Mouse (Mus musculus) left cerebral cortex, adult 18-20 months (tissue): ENCODE measurements at regions not wholly inside any gene's neighbourhood (a gene's known extent, or its start where the extent isn't known, plus 50 kb on each side); places are given as distances from the start of the nearest gene placed in this dataset.

ENCODE experiments used
- DNase-seq, 2 experiments: peaks; one replicate each; pipeline ENCODE4 v3.0.0; 2021 to 2022; ENCODE audit warnings: low spot score in 2 of 2, mixed read lengths in 1 of 2

DNA sequence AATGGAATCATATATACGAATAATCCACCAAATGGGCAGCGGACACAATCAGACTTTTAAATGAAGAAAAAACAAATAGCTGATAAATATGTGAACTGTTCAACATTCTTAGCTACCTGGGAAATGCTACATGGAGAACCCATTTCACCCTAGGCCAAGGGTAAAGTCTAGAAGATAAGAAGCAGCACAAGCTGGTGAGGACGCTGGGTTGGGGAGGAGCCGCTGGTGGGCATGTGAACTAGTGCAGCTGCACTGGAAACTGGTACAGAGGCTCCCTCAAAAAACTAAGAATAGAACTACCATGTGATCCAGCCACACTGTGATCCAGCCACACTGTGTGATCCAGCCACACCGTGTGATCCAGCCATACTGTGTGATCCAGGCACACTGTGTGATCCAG lies 198.8 kb upstream of the Bmper start:
- DNase-seq = no peak

DNA sequence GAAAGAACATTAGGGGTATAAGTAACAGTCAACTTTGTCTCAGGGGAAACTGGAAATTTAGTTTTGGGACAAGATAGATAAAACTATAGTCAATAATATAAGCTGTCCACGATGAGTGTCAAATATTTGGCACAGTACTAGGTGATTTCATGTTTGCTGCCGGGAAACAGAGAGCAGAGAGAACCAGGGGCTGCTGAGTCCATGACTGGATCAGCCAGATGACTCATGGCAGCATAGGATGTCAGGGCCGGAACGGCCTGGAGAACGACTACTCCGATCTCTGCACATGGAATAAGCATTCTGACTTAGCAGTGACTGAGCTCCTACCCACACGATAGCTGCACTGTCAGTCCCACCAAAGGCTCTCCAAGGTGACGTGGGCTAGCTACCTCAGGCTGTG lies 197.6 kb upstream of the Bmper start:
- no peak for DNase-seq

DNA sequence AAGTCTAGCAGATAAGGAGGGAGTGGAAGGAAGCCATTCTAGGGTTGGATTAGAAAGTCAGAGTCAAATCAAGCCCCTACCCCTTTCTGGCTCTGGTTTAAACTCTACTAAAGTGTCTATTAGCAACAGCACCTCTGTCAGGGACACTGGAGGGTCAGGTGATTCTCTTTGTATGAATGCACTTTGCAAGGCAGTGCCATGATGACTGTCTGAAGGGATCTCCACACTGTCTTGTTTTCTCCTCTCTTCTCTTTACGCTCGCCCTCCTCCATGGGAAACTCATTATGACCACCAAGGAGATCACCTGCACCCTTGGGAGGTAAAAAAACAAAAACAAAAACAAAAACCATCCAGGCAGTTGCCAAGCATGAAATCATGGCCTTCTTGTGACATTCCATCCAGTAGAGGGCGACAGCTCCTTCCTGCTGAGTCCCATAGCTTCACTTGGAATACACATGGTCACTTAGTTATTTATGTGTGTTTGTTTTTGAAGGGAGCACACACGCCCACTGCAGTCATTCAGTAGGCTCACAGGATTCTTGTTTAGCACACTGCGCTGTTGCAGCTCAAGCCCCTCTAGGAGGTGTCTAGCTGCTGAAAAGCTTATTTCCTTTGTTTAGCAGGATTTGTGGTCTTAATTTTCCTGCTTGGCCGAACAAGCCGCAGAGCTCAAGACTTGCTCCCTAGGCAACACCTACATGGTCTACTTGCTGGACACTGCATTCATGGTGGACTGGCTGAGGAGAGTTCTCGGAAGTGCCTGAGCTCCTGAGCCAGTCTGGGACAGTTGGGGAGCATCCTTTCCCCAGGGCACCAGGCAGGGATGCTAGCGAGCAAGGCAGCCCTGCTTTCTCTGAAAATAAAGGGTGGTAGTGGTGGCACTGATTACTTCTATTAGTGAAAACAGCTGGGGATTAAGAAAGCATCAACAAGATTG lies 195.2 kb upstream of the Bmper start:
- DNase-seq = peak; percentile 70 to 78

DNA sequence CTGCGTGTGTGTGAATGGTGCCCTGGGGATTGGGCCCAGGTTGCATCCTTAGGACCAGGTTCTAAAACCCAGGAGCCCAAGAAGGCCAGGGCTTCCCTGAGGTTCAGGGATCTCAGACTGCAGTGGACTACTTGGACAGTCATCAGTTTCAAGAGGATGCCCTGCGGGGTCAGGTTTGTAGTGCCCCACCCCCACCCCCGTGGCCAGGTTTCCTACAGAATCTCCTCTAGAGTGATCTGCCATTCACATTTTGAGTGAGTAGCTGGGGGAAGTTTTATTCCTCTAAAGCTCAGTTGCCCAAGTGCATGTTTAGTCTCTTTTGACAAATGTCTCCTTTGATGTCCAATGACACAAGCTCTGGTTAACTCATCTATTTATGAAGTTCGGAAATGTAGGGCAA lies 193.5 kb upstream of the Bmper start:
- DNase-seq = no peak

DNA sequence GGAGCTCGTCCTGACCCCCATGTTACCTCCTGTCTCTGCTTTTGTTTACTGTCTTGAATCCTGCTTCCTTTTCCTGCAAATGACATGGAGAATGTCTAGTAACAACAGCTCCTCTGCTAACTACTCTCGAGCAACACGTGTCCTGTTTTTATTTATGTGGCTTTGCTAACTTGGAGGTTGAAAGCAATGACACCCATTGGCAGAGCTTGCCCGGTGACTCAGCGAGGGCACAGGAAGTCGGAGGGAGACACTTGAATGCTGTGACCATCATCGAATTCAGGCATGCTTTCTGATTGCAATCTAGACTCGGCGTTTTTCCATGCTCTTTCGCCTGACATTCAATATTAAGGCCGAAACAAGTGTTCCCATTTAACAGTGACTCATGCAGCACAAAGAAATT lies 192.7 kb upstream of the Bmper start:
- no peak for DNase-seq

DNA sequence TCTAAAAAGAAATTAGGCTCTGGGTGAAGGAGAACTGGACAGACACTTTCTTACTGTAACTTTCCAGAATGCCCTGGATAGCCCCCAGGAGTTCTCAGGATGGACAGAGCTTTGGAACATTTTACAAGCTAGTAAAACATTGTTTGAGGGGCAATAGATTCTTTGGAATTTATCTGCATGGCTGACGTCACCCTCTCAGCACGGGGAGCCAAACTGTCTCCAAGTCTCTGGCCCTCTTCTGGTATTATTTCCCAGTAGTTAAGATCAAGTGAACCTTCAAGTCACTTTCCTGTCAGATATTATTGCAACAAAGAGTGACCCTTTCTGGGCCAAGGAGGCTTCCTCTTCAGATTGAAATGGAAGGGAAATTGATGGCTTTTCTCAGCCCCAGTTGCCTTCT lies 192.3 kb upstream of the Bmper start:
- no peak for DNase-seq

DNA sequence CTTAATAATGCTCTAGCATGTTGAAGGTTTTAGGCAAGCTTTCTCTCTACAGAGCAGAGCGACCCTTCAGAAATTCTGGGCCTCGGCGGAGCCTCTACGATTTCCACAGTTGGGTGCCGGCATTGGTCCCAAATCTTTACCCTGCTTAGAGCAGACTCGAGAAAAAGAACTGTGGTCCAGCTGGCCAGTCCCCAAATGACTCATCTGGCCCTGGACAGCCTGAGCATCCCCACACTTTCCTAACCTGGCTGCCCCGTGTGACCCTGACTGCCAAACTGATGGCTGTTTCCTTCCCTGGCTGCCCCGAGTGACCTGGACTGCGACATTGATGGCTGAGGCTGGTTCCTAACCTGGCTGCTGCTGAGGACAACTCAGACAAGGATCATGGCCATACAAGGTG lies 191.0 kb upstream of the Bmper start:
- no peak for DNase-seq

DNA sequence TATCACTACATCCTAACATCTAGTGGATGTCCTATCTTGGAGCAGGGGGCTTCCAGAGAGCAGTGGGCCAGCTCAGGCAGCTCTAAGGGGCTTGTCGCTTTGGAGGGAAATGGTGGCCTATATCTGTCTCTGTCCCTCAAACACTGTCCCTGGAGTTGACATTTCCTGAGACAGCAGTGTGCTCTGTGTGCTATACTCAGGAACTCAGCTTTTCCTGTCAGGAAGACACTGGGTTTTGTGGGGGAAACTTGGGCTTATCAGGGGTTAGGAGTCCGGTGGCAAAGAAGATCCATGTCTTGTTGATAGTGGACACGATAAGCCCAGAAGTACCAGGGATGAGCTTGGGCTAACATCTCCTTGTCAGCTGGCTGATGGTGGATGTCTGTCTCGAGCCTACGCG lies 187.6 kb upstream of the Bmper start:
- DNase-seq = no peak

DNA sequence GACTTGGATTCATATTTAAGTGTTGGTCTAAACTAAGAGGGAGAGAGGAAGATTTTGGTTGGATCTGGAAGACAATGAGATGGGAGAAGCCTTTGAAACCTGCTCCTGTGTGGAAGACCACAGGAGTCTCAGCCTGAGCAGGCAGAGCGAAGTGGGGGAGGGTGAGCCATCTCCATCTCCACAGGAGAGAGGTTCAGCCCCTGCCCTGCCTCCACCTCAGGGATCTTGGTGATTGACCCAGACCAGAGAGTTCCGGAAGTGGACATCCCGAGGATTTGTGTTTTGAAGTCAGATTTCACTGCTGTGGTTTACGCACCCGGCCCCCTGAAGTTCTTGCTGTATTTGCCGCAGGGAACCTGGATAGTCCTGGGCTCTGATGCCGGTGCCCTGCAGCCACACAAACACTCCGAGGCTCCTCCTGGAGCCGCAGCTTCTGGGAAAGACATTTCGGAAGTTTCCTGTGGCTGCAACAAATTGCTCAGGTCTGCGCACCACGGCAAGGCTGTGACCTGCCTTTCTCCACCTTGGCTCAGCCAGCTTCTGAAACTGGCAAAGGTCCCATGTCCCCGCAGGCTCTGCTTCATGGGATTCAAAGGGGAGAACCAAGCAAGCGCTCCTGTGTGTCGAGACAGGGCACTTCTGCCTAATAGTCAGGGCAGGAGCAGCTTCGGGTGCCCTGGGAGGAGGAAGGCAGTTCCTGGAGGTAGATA lies 186.8 kb upstream of the Bmper start:
- no peak for DNase-seq

DNA sequence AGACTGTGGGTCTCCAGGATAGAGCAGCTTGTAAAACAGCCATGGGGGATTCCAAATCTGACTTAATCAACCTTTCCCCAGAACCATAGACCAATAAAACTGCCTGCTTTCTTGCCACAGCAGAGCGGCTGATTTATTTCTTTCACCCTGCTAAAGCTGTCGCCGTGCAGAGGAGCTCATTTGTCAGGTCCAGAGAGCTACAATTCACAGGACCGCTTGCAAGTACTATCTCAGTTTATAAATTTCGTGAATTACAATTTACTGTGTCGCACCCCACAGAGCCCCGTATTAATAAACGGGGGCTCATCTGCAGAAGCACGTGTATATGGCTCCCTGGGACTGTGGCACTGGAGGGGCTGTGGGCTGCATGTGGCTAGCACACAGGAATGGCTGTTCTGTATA lies 185.4 kb upstream of the Bmper start:
- DNase-seq = no peak

DNA sequence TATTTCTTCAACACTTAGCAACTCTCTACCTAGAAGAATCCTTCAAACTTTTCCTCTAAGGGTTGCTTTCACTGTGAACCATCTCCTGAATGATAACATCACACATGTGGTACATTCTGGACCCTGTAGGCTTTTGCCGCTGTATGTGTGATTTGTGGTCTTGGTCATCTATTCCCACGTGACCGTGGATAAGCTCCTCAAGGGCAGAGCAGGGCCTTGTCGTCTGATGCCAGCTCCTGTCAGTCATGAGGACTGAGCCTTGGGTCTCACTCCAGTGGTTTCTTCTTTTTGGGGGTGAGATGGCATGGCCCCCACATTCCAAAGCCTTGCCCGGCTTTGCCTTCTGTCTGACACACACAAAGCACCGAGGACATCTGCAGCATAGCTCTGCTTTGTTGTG lies 183.3 kb upstream of the Bmper start:
- DNase-seq = no peak

DNA sequence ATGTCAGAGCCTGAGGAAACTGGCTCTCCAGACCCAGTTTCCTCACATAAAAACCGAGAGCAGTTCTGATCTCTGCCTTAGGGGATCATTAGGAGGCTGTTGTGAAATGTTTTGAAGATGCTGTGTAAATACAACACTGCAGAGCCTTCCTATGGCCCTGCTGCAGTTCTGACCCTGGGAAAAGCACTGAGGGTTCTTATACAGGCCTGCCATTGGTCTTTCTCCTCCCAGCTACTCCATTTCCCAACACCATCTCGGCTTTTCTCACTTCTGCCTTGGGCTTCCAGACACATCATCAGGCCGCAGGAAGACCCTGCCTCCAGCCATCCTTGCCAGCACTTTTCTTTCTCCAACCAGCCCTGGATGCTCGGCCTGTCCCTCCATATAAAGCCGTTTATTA lies 181.9 kb upstream of the Bmper start:
- DNase-seq = no peak

DNA sequence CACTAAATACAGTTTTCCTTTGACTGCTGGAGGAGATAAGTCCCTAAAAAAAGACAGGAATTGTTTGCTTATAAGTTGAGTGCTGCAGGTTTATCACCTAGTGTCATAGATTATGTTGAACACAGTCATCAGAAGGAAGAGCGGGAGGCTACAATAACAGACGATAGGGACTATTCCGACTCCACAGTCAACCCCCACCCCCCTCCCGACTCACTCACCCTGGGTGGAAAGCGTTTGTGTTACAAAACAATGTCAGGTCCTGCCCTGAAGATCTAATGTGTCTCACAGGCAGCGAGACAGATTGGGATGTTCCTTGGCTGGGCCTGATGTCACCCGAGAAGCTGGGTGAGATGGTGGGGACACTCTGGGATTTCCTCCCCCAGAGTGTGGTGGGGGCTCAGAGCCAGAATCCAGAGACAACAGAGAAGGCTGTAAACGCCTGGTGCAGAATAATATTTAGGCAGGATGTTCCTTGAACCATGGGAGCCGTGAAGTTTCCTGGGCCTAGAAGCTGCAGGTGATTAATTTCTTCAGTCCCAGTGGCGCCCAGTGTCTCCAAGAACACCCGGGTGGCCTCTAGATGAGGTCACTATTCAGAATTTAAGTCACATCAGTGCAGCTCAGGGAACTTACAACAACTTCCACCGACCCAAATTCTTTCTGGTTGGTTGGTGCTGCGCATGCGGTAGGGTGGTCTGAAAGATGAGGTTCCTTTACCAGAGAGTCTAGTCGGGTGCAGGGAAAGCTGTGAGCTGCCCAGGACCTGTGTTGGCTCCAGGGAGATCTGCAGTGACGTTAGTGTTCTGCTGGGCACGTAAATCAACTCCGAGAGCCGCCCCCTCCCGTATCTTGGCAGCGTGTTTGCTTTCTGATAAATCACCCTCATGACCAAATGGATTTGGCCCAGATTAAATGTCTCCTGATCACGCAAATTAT lies 181.1 kb upstream of the Bmper start:
- no peak for DNase-seq

DNA sequence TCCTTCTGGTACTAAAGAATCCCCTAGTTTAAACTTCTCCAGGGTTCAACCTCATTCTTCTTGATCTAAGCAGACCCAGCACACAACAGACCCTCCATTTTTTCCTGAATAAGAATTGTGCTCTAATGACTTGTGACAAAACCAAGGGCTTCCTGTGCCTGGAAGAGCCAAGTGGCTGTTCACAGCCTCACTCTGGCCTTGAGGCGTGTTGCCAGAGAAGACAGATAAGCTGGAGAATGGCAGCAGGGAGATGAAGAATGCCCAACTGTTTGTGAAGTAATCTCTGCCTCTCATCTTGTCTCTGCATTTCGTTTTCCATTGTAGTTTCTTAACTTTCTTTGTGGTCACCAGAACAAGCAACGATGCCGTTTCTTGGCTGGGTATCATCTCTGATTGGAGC lies 179.9 kb upstream of the Bmper start:
- no peak for DNase-seq

DNA sequence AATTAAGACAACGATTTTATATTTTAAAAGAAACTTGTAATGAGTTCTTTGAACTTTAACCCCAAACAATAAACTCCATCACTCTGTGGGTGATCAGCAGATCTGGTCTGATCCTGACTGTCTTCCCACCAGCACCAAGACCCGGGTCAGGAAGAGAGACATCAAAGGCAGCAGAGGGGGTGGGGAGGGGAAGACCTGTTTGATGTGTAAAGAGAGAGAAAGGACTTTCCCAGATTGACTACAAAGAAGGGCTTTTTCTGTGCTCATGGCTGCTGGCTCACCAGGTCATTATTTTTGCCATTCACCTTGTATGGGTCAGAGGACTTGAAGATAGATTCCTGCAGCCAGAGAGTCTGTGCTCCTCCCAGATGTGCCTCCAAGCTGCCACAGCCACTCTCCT lies 177.4 kb upstream of the Bmper start:
- DNase-seq = no peak

DNA sequence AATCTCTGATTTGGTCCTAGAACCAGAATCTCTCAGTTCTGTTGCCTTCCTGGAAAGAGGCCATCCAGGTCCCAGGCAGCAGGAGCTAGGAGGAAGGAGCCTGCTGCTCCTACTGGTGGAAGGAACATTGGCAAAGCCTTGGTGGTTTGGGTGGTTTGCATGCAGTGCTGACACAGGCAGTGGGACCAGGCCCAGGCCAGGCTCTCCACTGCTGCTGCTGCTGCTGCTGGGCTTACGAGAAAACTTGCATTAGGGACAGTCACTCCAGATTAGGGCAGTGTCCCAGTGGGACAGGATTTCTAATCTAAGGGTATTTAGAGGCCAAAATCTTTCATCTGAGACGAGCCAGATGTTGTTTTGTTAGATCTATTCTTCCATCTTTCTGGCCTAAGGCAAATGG lies 172.1 kb upstream of the Bmper start:
- no peak for DNase-seq

DNA sequence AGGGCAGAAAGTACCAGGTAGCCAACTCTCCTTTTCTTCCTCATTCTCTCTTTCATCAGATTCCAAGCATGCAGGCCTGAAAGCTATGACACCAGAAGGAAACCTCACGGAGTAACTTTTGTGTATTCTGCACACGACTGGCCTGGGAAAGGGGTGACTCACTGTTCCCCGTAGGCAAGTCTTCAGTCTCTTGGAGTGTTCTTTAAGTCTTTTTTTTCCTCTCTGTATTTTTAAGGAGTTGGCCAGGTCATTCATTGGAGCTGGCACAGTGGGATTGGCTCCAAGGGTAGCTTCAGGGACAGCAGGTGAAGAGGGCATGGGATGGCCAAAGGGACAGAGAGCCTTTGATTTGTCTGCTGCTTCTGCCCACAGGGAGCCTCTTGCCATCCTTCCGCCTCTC lies 163.3 kb upstream of the Bmper start:
- DNase-seq = no peak

DNA sequence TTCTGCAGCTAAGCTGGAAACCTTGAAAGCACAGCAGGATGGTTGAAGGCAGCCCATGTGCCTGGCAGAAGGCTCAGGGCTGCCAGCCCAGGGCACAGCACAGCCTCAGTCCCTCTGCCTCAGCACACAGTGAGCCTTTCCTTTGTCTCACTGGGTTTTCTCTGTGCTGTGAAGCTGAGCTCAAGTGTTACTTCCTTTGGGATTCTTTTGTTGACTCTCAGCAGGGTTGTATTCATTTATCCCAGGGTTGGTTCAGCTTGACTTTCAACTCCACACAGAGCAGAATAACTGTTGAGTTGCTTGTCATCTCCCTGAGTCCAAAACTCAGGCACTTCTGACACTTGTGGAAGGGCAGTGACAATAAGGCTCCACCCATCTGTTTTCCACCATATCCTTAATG lies 162.3 kb upstream of the Bmper start:
- no peak for DNase-seq

DNA sequence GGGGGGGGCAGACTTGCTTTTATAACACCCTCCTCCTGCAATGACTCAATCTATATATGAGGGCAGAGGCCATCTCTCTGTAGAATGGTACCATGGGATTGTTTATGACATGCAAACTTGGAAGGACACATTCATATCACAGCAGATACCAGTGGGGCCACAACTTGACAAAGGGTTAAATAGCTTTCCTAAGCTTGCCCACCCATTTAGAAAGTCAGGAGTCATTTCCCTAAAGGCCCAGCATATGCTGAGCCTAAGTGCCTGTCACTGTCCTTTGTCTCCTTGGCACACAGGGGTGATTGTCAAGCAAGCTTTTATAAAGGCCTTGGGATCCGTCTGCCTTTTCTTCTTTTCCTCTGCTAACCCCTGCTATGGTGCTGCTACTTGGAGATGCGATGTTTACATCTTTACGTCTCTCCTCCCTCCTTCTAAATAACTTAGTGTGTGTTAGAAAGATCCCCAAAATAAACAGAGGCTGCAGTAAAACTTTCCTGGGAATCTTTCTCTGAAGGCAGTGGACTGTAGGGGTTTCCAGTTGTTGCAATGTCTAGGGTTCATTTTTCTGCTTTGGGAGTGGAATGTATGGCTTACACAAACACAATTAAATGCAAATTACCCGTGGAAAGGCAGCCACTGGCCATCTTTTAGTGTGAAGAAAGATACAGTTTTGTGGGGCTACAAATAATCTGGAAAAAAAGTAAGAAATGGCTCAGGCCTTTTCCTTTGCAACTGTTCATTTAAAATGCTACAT lies 161.5 kb upstream of the Bmper start:
- no peak for DNase-seq

DNA sequence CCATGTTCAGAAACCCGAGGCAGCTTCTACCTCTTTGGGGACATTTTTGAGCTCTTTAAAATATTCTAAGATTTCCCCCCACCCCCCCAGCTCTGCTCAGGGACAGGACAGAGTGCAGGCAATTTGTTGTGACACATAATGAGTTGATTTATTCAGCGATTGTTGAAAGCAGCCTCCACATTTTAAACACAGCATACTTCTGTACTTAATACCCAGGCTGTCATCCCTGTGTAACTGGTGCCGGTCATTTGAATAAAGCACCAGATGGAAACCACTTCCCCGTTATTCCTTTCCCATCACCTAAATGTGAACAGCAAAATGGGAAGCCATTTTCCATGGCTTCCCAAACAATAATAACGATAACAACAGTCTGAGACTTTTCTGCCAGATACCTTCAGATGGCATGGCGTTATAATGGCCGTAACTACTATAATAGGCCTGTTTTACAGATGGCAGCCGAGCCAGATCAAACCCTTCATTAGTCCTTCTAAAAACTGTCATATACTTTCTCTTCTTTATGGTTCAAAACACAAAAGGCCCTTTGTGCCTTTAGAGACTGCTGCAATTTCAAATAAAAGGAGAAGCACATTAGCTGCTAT lies 160.7 kb upstream of the Bmper start:
- no peak for DNase-seq
